Mouse (Mus musculus) T-helper 17 cell (primary cell): ENCODE results near the gene Ctnnbl1.

Source experiments
- in situ Hi-C, 2 experiments: fragments of 300-600 bp; cut with MboI, MseI; formaldehyde crosslinking; loops; 1 replicate in 1 of 2; 2 replicates in 1 of 2; pipeline ENCODE4 v1.15.1; 2025; ENCODE audit warnings: high pct_unique_total_duplicates in 2 of 2

Gene Ctnnbl1

GRCm38 (mm10) chr2:157821259-157821658 is 84.1 kb downstream of the Ctnnbl1 start:
- in situ Hi-C loops: no loop called here

GRCm38 (mm10) chr2:157823456-157823855 is 86.3 kb downstream of the Ctnnbl1 start:
- in situ Hi-C loops: no loop called here

- in situ Hi-C loops: no loop called here
These were observed 87.0 kb downstream of the Ctnnbl1 start for GRCm38 (mm10) chr2:157824249-157824648.

GRCm38 (mm10) chr2:157830101-157830500 is 92.9 kb downstream of the Ctnnbl1 start:
- in situ Hi-C loops: no loop called here

GRCm38 (mm10) chr2:157830620-157831354 is 93.6 kb downstream of the Ctnnbl1 start:
- in situ Hi-C loops: no loop called here

- in situ Hi-C loops: no loop called here
These were observed 99.8 kb downstream of the Ctnnbl1 start for GRCm38 (mm10) chr2:157837050-157837449.

GRCm38 (mm10) chr2:157838206-157838923 is 101.2 kb downstream of the Ctnnbl1 start:
- in situ Hi-C loops: no loop called here

- in situ Hi-C loops: no loop called here
These were observed 103.5 kb downstream of the Ctnnbl1 start for GRCm38 (mm10) chr2:157840641-157841078.

GRCm38 (mm10) chr2:157841121-157841520 is 103.9 kb downstream of the Ctnnbl1 start:
- in situ Hi-C loops: no loop called here

- in situ Hi-C loops: no loop called here
These were observed 107.5 kb downstream of the Ctnnbl1 start for GRCm38 (mm10) chr2:157844746-157845145.

GRCm38 (mm10) chr2:157845831-157846230 is 108.6 kb downstream of the Ctnnbl1 start:
- in situ Hi-C loops: no loop called here

GRCm38 (mm10) chr2:157853135-157853534 is 115.9 kb downstream of the Ctnnbl1 start:
- in situ Hi-C loops: no loop called here

- in situ Hi-C loops: no loop called here
These were observed 118.6 kb downstream of the Ctnnbl1 start for GRCm38 (mm10) chr2:157855814-157856213.

- in situ Hi-C loops: no loop called here
These were observed 120.3 kb downstream of the Ctnnbl1 start for GRCm38 (mm10) chr2:157857496-157857895.

- in situ Hi-C loops: no loop called here
These were observed 121.1 kb downstream of the Ctnnbl1 start for GRCm38 (mm10) chr2:157858317-157858716.

- in situ Hi-C loops: no loop called here
These were observed 122.0 kb downstream of the Ctnnbl1 start for GRCm38 (mm10) chr2:157859046-157859701.

GRCm38 (mm10) chr2:157861273-157861944 is 124.2 kb downstream of the Ctnnbl1 start:
- in situ Hi-C loops: no loop called here

GRCm38 (mm10) chr2:157862306-157862705 is 125.1 kb downstream of the Ctnnbl1 start:
- in situ Hi-C loops: no loop called here

- in situ Hi-C loops: no loop called here
These were observed 129.9 kb downstream of the Ctnnbl1 start for GRCm38 (mm10) chr2:157867126-157867525.

- in situ Hi-C loops: no loop called here
These were observed 133.0 kb downstream of the Ctnnbl1 start for GRCm38 (mm10) chr2:157870247-157870646.

GRCm38 (mm10) chr2:157873223-157873622 is 136.0 kb downstream of the Ctnnbl1 start:
- in situ Hi-C loops: no loop called here

- in situ Hi-C loops: no loop called here
These were observed 136.5 kb downstream of the Ctnnbl1 start for GRCm38 (mm10) chr2:157873691-157874090.
